Mouse (Mus musculus) embryonic facial prominence, embryonic 15.5 days (tissue): ENCODE measurements at regions not wholly inside any gene's neighbourhood (a gene's known extent, or its start where the extent isn't known, plus 50 kb on each side); places are given as distances from the start of the nearest gene placed in this dataset.

Experiments
- ATAC-seq: fragments of 200-750 bp; cut with Nextera tagmentation; 2 replicates; pipeline ENCODE4 v1.8.0; 2017; ENCODE audit warnings: low read depth, moderate TSS enrichment; ENCODE audit not compliant: insufficient number of reproducible peaks, low FRiP score, low TSS enrichment
- H3K27ac ChIP-seq: fragments of 300-500 bp; sonication (generic); replicated peaks from 2 replicates; pipeline ENCODE4 v1.5.1; 2015; ENCODE audit warnings: mild to moderate bottlenecking, inconsistent platforms
- H3K27me3 ChIP-seq: fragments of 300-500 bp; sonication (generic); 2 replicates; pipeline ENCODE4 v1.6.1; 2015; ENCODE audit warnings: inconsistent platforms
- H3K36me3 ChIP-seq: fragments of 300-500 bp; sonication (generic); 2 replicates; pipeline ENCODE4 v1.6.1; 2015; ENCODE audit warnings: mild to moderate bottlenecking, inconsistent platforms
- H3K4me1 ChIP-seq: fragments of 300-500 bp; sonication (generic); 2 replicates; pipeline ENCODE4 v1.6.1; 2015; ENCODE audit warnings: inconsistent platforms
- H3K4me2 ChIP-seq: fragments of 300-500 bp; sonication (generic); replicated peaks from 2 replicates; pipeline ENCODE4 v1.6.1; 2015; ENCODE audit warnings: mild to moderate bottlenecking, inconsistent platforms
- H3K4me3 ChIP-seq: fragments of 300-500 bp; sonication (generic); replicated peaks from 2 replicates; pipeline ENCODE4 v1.5.1; 2015; ENCODE audit warnings: mild to moderate bottlenecking, inconsistent platforms
- H3K9ac ChIP-seq: fragments of 300-500 bp; sonication (generic); 2 replicates; pipeline ENCODE4 v1.6.1; 2015; ENCODE audit warnings: inconsistent platforms
- H3K9me3 ChIP-seq: fragments of 300-500 bp; sonication (generic); replicated peaks from 2 replicates; pipeline ENCODE4 v1.6.1; 2016; ENCODE audit warnings: inconsistent platforms
- WGBS: fragments of 180-500 bp; shearing (Covaris S2); methylation state at CpG from one replicate; pipeline ENCODE4 v1.1.7; 2015; 5-methylcytosine and 5-hydroxymethylcytosine counted together

DNA sequence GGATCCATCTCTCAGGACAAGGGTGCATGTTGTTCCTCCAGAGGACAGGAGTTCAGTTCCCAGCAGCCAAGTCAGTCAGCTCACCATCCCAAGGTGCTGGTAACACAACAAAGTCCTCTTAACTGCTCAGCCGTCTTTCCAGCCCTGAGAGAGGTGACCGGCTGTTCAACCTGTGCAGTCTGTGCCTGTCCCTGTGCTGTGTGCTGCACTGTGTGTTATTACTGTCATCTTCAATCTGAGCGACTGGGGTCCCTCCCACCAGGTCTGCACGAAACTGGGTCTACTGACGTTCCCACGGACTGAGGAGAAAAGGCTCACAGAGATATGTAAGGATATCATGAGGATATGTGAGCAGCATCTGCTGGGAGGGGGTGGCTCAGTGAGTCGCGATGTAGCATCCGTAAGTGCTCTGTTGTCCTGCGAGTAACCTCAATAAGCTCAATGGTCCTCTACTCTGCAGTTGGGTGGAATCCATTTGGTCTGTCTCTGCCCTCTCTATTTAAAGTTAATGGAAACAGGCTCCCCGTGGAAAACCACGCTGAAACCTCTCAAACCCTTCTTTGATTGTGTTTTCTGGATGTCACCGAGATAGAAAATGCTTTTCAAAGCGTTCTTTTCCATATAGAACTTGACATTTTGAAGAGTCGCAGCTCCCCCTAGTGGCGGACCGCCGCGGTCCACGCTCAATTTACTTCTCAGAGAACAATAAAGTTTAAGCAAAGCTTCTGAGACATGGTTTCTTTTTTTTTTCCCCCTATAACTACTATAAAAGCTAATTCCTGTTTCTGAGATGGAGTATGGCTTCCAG is 87.1 kb upstream of the Intu start:
- WGBS = 22% methylated on average over 20 of the region's 20 CpGs
- no peak overlapping the region for H3K9ac ChIP-seq
- H3K4me3 ChIP-seq = peak overlapping the region; percentile 16; the same call in 1 of the 2 replicates
- no peak for ATAC-seq
- H3K9me3 ChIP-seq = no peaks in the 10 kb centered on the region
- peak overlapping the region; percentile 41 for H3K4me2 ChIP-seq
- peaks cover 22% of the 10 kb centered on the region for H3K4me1 ChIP-seq
- no peaks in the 10 kb centered on the region for H3K36me3 ChIP-seq
- H3K27ac ChIP-seq = no peak overlapping the region
- H3K27me3 ChIP-seq = no peaks in the 10 kb centered on the region

DNA sequence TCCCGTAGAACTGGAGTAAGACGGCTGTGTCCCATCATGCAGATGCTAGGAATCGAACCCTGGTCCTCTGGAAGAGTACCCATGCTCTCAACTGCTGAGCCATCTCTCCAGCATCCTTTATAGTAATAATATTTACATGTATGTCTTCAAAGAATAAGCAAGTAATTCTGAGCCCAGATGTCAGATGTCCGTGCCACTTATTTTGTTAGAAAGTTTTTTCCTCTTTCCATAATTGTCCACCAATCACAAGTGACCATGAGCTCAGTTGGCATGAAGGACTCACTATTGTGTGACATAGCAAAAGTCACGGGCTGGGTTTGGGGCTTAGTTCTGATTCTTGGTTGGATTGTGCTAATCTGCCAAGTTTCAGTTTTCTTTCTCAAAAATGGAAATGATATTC is 78.1 kb upstream of the Intu start:
- no peaks in the 10 kb centered on the region for H3K9me3 ChIP-seq
- no peak overlapping the region for H3K4me3 ChIP-seq
- no peaks in the 10 kb centered on the region for H3K36me3 ChIP-seq
- H3K27me3 ChIP-seq = no peaks in the 10 kb centered on the region
- peaks cover 13% of the 10 kb centered on the region for H3K4me1 ChIP-seq
- no peak for ATAC-seq
- 68% methylated on average over 5 of the region's 5 CpGs for WGBS
- H3K27ac ChIP-seq = peak overlapping the region; percentile 70
- H3K4me2 ChIP-seq = no peak overlapping the region
- H3K9ac ChIP-seq = no peak overlapping the region

DNA sequence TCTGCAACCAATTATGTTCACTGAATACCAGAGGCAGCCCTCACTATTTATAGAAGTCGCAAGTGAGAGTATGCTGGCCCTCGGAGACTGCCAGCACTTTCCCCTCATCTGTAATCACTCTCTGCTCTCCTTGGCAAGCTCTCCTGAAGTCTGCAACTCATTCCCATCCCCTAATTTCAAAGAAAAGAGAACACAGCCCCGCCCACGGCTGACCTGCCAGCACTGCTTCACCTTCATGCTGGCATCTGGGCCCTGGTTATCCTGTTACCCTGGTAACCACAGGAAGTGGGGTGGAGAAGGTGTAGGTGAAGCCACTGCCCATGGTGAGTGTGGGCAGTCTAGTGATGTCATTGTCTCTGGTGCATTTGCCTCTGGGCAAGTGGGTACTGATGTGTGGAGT is 77.5 kb upstream of the Intu start:
- WGBS = 14% methylated on average over 4 of the region's 4 CpGs
- Histone ChIP-seq H3K27ac (peak overlapping the region; percentile 68), H3K4me2 (no peak overlapping the region), H3K4me3 (no peak overlapping the region), H3K27me3 (no peaks in the 10 kb centered on the region), H3K9ac (no peak overlapping the region), H3K9me3 (no peaks in the 10 kb centered on the region), H3K4me1 (peaks cover 13% of the 10 kb centered on the region), H3K36me3 (no peaks in the 10 kb centered on the region)
- ATAC-seq = peak; percentile 77; the same call in 1 of the 2 replicates

DNA sequence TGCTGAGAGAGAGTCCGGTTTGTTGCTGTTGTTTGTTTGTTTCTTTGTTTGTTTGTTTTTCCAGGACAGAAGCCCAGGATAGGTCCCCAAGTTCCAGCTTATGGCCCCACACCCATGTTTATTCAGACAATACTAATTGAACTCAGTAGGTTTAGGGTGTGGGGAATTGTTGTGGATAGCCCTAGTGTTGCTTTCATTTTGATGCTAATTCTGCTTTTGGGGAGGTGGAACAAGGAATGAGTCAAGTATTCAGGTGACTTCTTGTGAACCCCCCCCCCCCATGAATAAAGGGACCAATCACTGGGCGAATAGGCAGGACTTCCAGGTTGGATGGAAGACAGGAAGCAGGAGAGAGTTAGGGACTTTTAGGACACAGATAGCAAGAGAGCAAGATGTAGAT is 75.0 kb upstream of the Intu start:
- Histone ChIP-seq H3K27ac (no peak overlapping the region), H3K4me2 (no peak overlapping the region), H3K4me3 (no peak overlapping the region), H3K9ac (no peak overlapping the region), H3K36me3 (no peaks in the 10 kb centered on the region), H3K9me3 (no peaks in the 10 kb centered on the region), H3K27me3 (no peaks in the 10 kb centered on the region), H3K4me1 (peaks cover 13% of the 10 kb centered on the region)
- ATAC-seq = no peak
- 62% methylated on average over 2 of the region's 2 CpGs for WGBS

DNA sequence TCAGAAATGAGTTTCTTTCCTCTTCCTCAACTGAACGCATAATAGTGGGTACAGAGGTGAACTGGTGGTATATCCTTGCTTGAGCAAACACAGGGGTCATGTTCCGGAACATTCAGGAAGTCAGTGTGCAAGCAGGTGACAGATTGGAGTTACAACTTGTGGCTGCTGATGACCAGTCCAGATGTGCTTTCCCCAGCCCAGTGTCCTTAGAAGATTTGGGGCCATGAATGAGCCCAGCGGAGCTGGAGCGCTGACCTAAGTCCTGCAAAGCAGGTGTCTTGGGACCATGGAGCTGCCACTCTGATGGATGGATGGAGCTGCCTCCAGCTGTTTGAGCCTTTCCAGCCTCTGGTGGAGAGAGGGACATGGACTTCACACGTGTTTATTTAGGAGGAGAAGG is 72.6 kb upstream of the Intu start:
- ATAC-seq = no peak
- H3K36me3 ChIP-seq = no peaks in the 10 kb centered on the region
- WGBS = 85% methylated on average over 5 of the region's 5 CpGs

DNA sequence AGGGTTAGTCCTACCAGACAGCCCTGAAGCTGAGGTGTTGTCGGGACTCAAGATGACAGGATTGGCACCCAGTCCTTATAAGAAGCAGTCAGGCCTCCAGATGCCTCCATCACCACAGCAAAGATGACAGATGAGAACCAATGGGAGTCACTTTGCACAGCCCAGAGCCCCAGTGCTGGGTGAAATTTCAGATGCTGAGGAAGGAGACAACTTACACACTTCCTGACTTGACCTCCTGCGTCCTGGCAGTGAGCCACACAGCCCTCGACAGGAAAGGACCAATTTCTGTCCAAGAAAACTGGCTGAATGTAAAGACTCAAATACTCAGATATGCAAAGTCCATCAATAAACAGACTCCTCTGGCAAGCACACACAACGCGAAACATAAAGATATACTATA is 67.6 kb upstream of the Intu start:
- ATAC-seq = no peak
- WGBS = 62% methylated on average over 5 of the region's 5 CpGs
- no peaks in the 10 kb centered on the region for H3K9me3 ChIP-seq

More for the DNA sequence above, 72.6 kb upstream of the Intu start:
- H3K9me3 ChIP-seq = no peaks in the 10 kb centered on the region
- H3K4me1 ChIP-seq = peaks cover 7% of the 10 kb centered on the region
- H3K4me3 ChIP-seq = no peak overlapping the region
- no peak overlapping the region for H3K4me2 ChIP-seq
- H3K27me3 ChIP-seq = no peaks in the 10 kb centered on the region
- no peak overlapping the region for H3K27ac ChIP-seq
- H3K9ac ChIP-seq = no peak overlapping the region

DNA sequence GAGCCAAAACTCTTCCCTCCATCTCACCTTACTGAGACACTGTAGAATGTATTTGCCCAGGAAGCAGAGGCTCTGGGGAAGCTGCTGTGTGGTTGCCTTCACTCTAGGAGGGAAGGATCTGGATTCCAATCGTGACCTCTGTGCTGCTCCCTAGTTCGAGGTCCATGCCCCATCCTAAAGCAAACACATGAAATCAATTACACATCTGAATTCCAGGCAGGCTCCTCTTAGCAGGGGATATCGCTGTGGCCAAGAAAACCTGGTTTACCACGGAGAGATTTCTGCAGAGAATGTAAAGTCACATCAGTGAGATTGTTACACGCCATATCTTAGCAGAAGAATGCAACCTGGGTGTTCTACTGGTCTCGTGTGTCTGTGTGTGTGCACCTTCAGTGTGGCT is 61.0 kb upstream of the Intu start:
- Histone ChIP-seq H3K4me1 (peaks cover 9% of the 10 kb centered on the region), H3K4me3 (no peak overlapping the region), H3K9ac (no peak overlapping the region), H3K27me3 (no peaks in the 10 kb centered on the region), H3K36me3 (no peaks in the 10 kb centered on the region), H3K9me3 (no peaks in the 10 kb centered on the region), H3K27ac (no peak overlapping the region), H3K4me2 (no peak overlapping the region)
- no peak for ATAC-seq
- WGBS = 35% methylated on average over 6 of the region's 6 CpGs

More for the DNA sequence above, 67.6 kb upstream of the Intu start:
- Histone ChIP-seq H3K36me3 (no peaks in the 10 kb centered on the region), H3K4me2 (no peak overlapping the region), H3K27ac (no peak overlapping the region), H3K9ac (no peak overlapping the region), H3K4me3 (no peak overlapping the region), H3K27me3 (no peaks in the 10 kb centered on the region), H3K4me1 (no peaks in the 10 kb centered on the region)

DNA sequence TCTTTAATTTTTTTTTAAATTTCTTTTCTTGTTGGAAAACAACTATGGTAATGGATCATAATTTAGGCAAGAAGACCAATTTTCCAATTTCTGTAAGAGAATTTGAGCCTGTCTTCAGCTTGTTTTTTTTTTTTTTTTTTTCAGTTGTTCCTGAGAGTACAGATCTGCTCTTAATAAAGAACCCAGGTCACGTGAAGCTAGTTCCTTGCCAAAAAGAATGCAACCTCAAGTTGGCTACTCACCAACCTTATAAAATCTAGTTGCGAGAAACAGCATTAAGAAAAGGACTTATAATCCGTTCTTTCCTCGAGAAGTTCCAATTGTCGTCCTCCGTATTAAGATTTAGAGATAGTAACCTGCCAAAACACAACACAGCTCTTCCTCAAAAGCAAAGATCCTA is 58.3 kb upstream of the Intu start:
- H3K27ac ChIP-seq = 0 out of 2 replicates have a peak overlapping the region, but pooled peaks have one; percentile 44
- WGBS = 39% methylated on average over 6 of the region's 6 CpGs

DNA sequence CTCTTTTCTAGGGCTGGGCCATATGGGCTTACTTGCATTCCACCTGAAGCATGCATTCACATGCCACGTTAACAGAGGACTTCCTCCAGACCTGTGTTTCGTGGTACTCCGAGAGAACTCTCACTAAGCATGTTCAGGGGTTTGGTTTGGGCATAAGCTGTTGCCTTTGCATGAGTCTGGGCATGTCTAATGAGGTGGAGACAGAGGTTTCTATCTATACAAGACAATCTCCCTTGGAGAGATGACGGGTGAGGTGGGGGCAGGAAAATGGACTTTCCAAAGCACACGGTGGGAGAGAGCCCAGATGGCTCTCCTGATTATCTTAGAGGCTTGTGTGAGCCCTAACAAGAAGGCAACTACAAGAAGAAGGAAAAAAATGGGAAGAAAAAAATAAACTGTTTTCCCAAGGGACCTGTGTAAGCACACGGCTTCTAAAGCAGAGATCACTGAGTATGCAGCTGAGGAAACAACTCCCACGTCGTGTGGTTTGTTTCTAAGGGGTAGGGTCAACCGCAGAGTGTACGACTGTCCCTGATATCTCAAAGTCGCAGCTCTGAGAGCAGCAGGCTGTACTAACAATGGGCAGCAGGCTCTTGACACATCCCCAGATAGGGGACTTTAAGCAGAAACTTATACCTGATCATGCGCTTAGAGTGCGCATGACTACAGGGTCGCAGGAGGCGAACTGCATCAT is 50.7 kb upstream of the Intu start:
- 66% methylated on average over 15 of the region's 15 CpGs for WGBS
- Histone ChIP-seq H3K4me1 (peaks cover 7% of the 10 kb centered on the region; the same call in 1 of the 2 replicates), H3K4me3 (no peak overlapping the region), H3K36me3 (no peaks in the 10 kb centered on the region), H3K9me3 (no peaks in the 10 kb centered on the region), H3K27ac (no peak overlapping the region), H3K27me3 (no peaks in the 10 kb centered on the region), H3K9ac (no peak overlapping the region), H3K4me2 (no peak overlapping the region)
- no peak for ATAC-seq

More for the DNA sequence above, 58.3 kb upstream of the Intu start:
- Histone ChIP-seq H3K27me3 (no peaks in the 10 kb centered on the region), H3K9ac (no peak overlapping the region), H3K4me1 (peaks cover 9% of the 10 kb centered on the region), H3K36me3 (no peaks in the 10 kb centered on the region), H3K4me3 (no peak overlapping the region), H3K9me3 (no peaks in the 10 kb centered on the region), H3K4me2 (no peak overlapping the region)
- no peak for ATAC-seq
